Mouse (Mus musculus) heart, embryonic 16.5 days (tissue): ENCODE measurements around the gene Pde3a. TPM values are rescaled to one million over a fixed set of nuclear protein-coding genes. Genes with fewer than 3 reads are reported as not detected.

ENCODE experiments used
- ATAC-seq: fragments of 200-750 bp; cut with Nextera tagmentation; replicated peaks from 2 replicates; pipeline ENCODE4 v1.8.0; 2017; ENCODE audit warnings: moderate number of reproducible peaks; ENCODE audit not compliant: insufficient read depth, low FRiP score; ENCODE audit errors: extremely low read depth
- H3K27ac ChIP-seq: fragments of 300-500 bp; sonication (generic); 2 replicates; pipeline ENCODE4 v1.5.1; 2014; ENCODE audit warnings: mild to moderate bottlenecking, low read length, control low read depth, moderate library complexity
- H3K27me3 ChIP-seq: fragments of 300-500 bp; sonication (generic); 2 replicates; pipeline ENCODE4 v1.6.1; 2014; ENCODE audit warnings: low read length, mixed read lengths; ENCODE audit not compliant: control insufficient read depth, insufficient read depth
- H3K36me3 ChIP-seq: fragments of 300-500 bp; sonication (generic); 2 replicates; pipeline ENCODE4 v1.6.1; 2014; ENCODE audit not compliant: control insufficient read depth, insufficient read depth
- H3K4me1 ChIP-seq: fragments of 300-500 bp; sonication (generic); 2 replicates; pipeline ENCODE4 v1.6.1; 2014; ENCODE audit warnings: low read length, mixed read lengths; ENCODE audit not compliant: control insufficient read depth, insufficient read depth
- H3K4me2 ChIP-seq: fragments of 300-500 bp; sonication (generic); 2 replicates; pipeline ENCODE4 v1.6.1; 2014; ENCODE audit warnings: low read depth, mild to moderate bottlenecking, control low read depth, low read length
- H3K4me3 ChIP-seq: fragments of 300-500 bp; sonication (generic); 2 replicates; pipeline ENCODE4 v1.5.1; 2014; ENCODE audit warnings: mild to moderate bottlenecking, control low read depth, low read length
- H3K9ac ChIP-seq: fragments of 300-500 bp; sonication (generic); 2 replicates; pipeline ENCODE4 v1.6.1; 2014; ENCODE audit warnings: low read length, control low read depth
- H3K9me3 ChIP-seq: fragments of 300-500 bp; sonication (generic); replicated peaks from 2 replicates; pipeline ENCODE4 v1.6.1; 2016; ENCODE audit warnings: low read length; ENCODE audit not compliant: control insufficient read depth
- WGBS: fragments of 180-500 bp; shearing (Covaris S2); extraction: QIAGEN DNeasy Blood & Tissue Kit; methylation state at CpG from one replicate; pipeline ENCODE4 v1.1.7; 2014; 5-methylcytosine and 5-hydroxymethylcytosine counted together
- polyA plus RNA-seq: library from polyadenylated mRNA; unstranded; fragments of >200 nt; fragmentation: Nextera tagmentation; extraction: Ambion mirVana; gene quantifications from 2 replicates; pipeline ENCODE4 v1.2.1, GENCODE M21; 2015

Gene Pde3a
- polyA plus RNA-seq, 1 experiment from 2014 or later, result 10.0 TPM

DNA sequence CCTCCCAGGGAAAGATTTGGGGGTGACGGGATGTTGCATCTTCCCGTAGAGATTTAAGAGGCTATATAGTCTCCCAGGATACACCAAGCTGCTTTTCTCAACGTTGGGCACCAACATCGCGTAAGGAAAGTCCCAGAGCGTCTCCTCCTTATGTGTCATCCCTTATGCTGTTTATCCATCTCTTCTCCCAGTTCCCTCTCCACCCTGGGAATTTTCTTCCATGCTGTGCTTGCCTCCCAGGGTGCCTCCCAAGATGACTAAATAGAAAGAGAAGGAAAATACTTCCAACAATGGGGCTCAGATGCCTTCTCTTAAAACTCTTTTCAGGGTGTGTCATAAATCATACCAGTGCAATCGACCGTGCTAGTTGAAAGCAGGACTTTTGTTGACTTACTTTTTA lies 199.8 kb downstream of the Pde3a start:
- Histone ChIP-seq H3K4me3 (no peak overlapping the region), H3K9ac (no peak overlapping the region), H3K4me2 (no peak overlapping the region), H3K36me3 (no peaks in the 10 kb centered on the region), H3K9me3 (no peaks in the 10 kb centered on the region), H3K27me3 (no peaks in the 10 kb centered on the region), H3K4me1 (no peaks in the 10 kb centered on the region), H3K27ac (0 out of 2 replicates have a peak overlapping the region, but pooled peaks have one; percentile 9)
- 79% methylated on average over 8 of the region's 8 CpGs for WGBS
- no peak for ATAC-seq

DNA sequence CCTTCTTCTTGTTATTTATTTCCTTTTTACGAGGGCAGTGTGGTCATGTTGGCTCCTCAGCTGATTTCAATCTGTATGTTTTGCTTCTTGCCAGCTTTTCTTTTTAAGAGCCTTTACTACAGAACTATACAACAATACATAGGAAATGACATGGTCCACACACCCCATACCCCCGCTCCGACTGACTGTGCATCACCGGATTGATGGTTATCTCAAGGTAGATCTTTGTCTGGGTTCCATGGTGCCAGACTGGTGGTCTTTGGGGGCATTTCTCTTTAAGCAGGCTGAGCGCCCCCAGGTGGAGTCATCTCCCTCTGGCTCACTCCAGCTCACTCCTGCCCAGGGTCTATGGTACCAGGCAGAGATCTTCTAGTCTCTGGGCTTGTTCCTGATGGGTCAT lies 206.3 kb downstream of the Pde3a start:
- Histone ChIP-seq H3K27ac (no peak overlapping the region), H3K4me1 (no peaks in the 10 kb centered on the region), H3K4me3 (no peak overlapping the region), H3K9ac (no peak overlapping the region), H3K27me3 (no peaks in the 10 kb centered on the region), H3K9me3 (no peaks in the 10 kb centered on the region), H3K4me2 (no peak overlapping the region), H3K36me3 (no peaks in the 10 kb centered on the region)
- ATAC-seq, result no peak
- 55% methylated on average over 5 of the region's 5 CpGs for WGBS

DNA sequence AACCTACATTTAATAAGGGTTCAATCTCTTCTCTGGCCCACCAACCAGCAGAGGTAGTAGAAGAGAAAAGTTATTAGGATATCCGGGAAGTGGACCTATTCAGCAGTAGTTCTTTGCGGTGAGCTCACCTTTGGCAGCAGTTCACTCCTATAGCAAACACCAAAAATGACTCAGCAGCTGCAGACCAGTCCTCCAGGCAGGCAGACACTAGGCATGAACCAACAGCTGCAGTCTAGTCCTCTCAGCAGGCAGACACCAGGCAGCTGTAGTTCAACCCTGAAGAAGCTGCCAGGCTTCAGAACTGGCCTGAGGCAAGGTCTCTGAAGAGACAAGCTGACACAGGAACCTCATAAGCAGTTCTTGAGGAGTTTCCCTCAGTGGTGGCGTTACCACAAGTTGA lies 207.5 kb downstream of the Pde3a start:
- 75% methylated on average over 3 of the region's 3 CpGs for WGBS
- Histone ChIP-seq H3K27ac (no peak overlapping the region), H3K36me3 (no peaks in the 10 kb centered on the region), H3K9me3 (no peaks in the 10 kb centered on the region), H3K9ac (no peak overlapping the region), H3K4me3 (no peak overlapping the region), H3K4me2 (no peak overlapping the region), H3K27me3 (no peaks in the 10 kb centered on the region), H3K4me1 (no peaks in the 10 kb centered on the region)
- ATAC-seq, result no peak

DNA sequence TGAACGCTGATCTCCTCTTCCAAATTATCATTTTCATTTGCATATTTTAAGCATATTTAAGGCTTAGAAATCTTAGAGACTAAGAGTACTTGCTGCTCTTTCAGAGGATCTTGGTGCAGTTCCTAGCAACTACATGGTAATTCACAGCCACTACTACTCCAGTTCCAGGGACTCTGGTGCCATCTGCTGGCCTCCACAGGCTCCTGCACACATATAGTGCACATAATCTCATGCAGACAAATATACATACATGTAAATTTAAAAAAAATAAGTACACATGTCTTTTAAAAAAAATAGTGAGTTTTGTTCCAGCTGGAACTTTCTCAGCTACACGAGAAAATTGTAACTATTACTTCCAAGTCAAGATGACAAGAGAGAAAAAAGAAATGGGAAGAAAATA lies 221.2 kb downstream of the Pde3a start:
- no peak overlapping the region for H3K27ac ChIP-seq
- ATAC-seq, result no peak
- H3K4me2 ChIP-seq, result no peak overlapping the region
- H3K27me3 ChIP-seq, result no peaks in the 10 kb centered on the region
- H3K9me3 ChIP-seq, result peaks cover 6% of the 10 kb centered on the region
- 84% methylated on average over 2 of the region's 2 CpGs for WGBS
- no peak overlapping the region for H3K9ac ChIP-seq
- H3K4me1 ChIP-seq, result no peaks in the 10 kb centered on the region
- no peak overlapping the region for H3K4me3 ChIP-seq
- H3K36me3 ChIP-seq, result peaks cover 15% of the 10 kb centered on the region; the same call in 1 of the 2 replicates

DNA sequence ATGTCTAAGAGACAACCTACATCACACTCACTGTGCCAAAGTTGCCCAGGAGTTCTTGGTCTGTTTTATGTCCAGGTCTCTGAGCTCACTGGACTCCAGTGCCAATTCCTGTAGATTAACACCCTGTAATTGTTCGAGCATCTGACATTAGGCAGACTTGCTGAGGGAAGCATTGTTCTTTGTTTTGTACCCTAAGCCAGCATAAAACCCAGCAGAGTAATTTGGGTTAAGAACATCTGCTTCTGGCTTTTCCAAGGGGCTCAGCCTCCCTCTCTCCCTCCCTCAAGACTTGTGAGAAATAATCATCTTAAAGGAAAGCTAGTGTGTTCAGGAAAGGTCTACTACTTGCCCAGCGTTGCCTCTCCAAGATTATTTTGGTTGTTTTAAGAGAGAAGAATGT lies 225.2 kb downstream of the Pde3a start:
- peak; percentile 28; the same call in 1 of the 2 replicates for ATAC-seq
- H3K27me3 ChIP-seq, result no peaks in the 10 kb centered on the region
- H3K9ac ChIP-seq, result no peak overlapping the region
- H3K9me3 ChIP-seq, result peaks cover 6% of the 10 kb centered on the region
- H3K27ac ChIP-seq, result no peak overlapping the region
- peaks cover 13% of the 10 kb centered on the region for H3K36me3 ChIP-seq
- H3K4me2 ChIP-seq, result no peak overlapping the region
- WGBS, result 31% methylated on average over 2 of the region's 2 CpGs
- no peak overlapping the region for H3K4me3 ChIP-seq
- H3K4me1 ChIP-seq, result no peaks in the 10 kb centered on the region

DNA sequence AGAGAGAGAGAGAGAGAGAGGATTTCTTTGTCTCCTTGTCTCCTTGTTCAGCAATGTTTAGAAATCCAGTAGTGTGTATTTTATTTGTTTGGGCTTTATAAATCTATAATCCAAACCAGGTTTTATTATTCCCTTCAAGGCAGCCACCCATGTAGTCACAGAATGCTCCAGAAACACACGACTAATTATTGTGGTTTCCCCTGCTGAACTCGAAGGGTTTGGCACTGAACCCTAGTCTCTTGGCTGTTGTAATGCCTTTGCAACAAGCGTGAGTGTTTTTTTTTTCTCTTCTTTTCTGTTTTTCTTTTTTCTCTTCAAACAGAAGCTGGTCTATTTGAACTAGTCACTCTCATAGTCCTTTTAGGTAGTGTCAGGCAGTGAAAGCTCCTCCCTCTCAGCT lies 225.6 kb downstream of the Pde3a start:
- no peak overlapping the region for H3K9ac ChIP-seq
- H3K4me3 ChIP-seq, result no peak overlapping the region
- H3K27me3 ChIP-seq, result no peaks in the 10 kb centered on the region
- H3K4me2 ChIP-seq, result no peak overlapping the region
- no peaks in the 10 kb centered on the region for H3K4me1 ChIP-seq
- WGBS, result 45% methylated on average over 3 of the region's 3 CpGs
- no peak overlapping the region for H3K27ac ChIP-seq
- peaks cover 5% of the 10 kb centered on the region for H3K9me3 ChIP-seq
- peaks cover 12% of the 10 kb centered on the region for H3K36me3 ChIP-seq
- ATAC-seq, result no peak

DNA sequence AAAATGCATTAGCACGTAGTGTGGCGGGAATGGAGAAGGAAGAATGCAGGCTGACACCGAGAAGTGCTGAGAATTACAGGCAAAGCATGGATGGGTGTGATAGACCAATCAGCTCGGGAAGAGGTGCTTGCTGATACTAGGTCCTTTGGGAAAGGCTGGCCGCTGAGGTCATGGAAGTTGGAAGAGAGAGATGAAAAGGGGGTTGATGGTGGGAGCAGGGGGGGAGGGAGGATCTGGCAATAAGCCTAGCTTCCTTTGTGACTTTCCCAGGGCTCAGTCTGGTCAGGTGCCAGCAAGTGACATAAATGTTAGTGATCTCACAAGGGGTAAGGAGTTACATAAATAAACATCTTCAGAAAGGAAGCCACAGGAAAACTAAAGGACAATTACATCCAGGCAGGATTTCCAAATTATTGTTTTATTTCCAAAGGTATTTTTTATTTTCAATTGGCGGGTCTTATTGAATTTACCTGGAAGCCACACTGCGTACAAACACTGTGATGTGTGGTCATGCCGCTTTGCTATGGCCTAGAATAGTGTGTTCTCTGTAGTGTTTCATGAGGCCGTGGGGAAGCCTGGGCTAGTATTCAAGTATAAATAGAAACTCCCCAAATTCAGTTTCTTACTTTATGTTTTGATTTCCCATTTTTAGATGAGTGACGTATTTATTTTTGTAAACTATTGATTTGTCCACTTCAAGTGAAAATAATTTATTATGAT lies 236.4 kb downstream of the Pde3a start:
- peak overlapping the region; percentile 85 for H3K27ac ChIP-seq
- H3K4me3 ChIP-seq, result no peak overlapping the region
- H3K9me3 ChIP-seq, result no peaks in the 10 kb centered on the region
- H3K4me2 ChIP-seq, result peak overlapping the region; percentile 18; the same call in 1 of the 2 replicates
- peaks cover 12% of the 10 kb centered on the region for H3K4me1 ChIP-seq
- no peak overlapping the region for H3K9ac ChIP-seq
- 36% methylated on average over 10 of the region's 10 CpGs for WGBS
- ATAC-seq, result peak; percentile 87
- H3K27me3 ChIP-seq, result no peaks in the 10 kb centered on the region
- H3K36me3 ChIP-seq, result peaks cover 4% of the 10 kb centered on the region

DNA sequence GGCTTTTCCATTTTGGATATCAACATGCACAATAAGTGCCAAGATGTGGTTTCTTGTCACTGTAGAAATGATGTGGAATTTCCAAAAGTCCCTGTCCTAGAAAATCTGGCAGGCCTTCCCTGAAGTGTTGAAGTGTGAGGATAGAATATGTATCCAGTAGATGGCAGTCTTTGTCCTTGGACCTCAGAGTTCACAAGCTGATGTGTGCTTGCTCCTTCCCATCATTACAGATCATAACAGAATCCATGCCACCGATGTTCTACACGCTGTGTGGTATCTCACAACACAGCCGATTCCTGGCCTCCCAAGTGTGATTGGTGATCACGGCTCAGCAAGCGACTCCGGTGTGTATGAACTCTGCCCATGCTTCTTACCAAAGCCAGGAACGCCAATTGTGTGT lies 238.2 kb downstream of the Pde3a start:
- Histone ChIP-seq H3K4me1 (peaks cover 12% of the 10 kb centered on the region), H3K27me3 (no peaks in the 10 kb centered on the region), H3K9me3 (no peaks in the 10 kb centered on the region), H3K4me2 (no peak overlapping the region), H3K27ac (no peak overlapping the region), H3K36me3 (peaks cover 2% of the 10 kb centered on the region), H3K9ac (no peak overlapping the region), H3K4me3 (no peak overlapping the region)
- no peak for ATAC-seq
- WGBS, result 58% methylated on average over 7 of the region's 7 CpGs

DNA sequence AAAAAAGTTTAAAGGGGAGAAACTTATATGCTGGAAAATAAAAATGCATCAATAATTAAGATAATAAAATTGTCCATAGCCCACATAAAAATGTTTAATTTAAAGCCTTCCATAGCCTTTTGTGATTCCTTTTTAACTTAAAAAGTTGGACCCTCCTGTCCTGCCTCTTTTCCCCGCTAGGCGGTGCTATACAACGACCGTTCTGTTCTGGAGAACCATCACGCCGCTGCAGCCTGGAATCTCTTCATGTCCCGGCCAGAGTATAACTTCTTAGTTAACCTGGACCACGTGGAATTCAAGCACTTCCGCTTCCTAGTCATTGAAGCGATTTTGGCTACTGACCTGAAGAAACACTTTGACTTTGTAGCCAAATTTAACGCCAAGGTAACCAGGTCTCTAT lies 239.6 kb downstream of the Pde3a start:
- no peak overlapping the region for H3K4me2 ChIP-seq
- peaks cover 12% of the 10 kb centered on the region for H3K4me1 ChIP-seq
- no peak overlapping the region for H3K9ac ChIP-seq
- no peak overlapping the region for H3K4me3 ChIP-seq
- no peaks in the 10 kb centered on the region for H3K27me3 ChIP-seq
- H3K9me3 ChIP-seq, result no peaks in the 10 kb centered on the region
- H3K27ac ChIP-seq, result no peak overlapping the region
- peaks cover 5% of the 10 kb centered on the region for H3K36me3 ChIP-seq
- 16% methylated on average over 11 of the region's 11 CpGs for WGBS
- no peak for ATAC-seq
